Mouse (Mus musculus) c-Kit-negative CD71-positive TER-119-positive erythroid progenitor cells, embryonic 14.5 days (primary cell): ENCODE data around the gene Gtf3c6.

Experiments
- DNase-seq: peaks from one replicate; pipeline ENCODE4 v3.0.0-alpha.2; 2013; ENCODE audit warnings: low read depth, low spot score

Gtf3c6 gene

GRCm38 (mm10) chr10:40258976-40259375 lies 1.1 kb upstream of the Gtf3c6 start:
- no peak for DNase-seq

GRCm38 (mm10) chr10:40258401-40258966 lies 576 bp upstream of the Gtf3c6 start:
- DNase-seq, result no peak

- DNase-seq, result no peak
Measured at GRCm38 (mm10) chr10:40256716-40257115, 1.2 kb downstream of the Gtf3c6 start.

- DNase-seq, result no peak
Measured at GRCm38 (mm10) chr10:40250969-40251368, 6.9 kb downstream of the Gtf3c6 start.

GRCm38 (mm10) chr10:40249625-40250024 lies 8.3 kb downstream of the Gtf3c6 start:
- no peak for DNase-seq

- no peak for DNase-seq
Measured at GRCm38 (mm10) chr10:40247166-40247716, 10.7 kb downstream of the Gtf3c6 start.

- peak; percentile 71 for DNase-seq
Measured at GRCm38 (mm10) chr10:40246374-40247165, 11.3 kb downstream of the Gtf3c6 start, which contains the start of gene Rpf2. Gene Rpf2 (minus strand): TSS chr10:40247036.

GRCm38 (mm10) chr10:40237826-40238225 lies 20.1 kb downstream of the Gtf3c6 start:
- DNase-seq, result no peak

GRCm38 (mm10) chr10:40233241-40233640 lies 24.7 kb downstream of the Gtf3c6 start:
- no peak for DNase-seq

- no peak for DNase-seq
Measured at GRCm38 (mm10) chr10:40232442-40232841, 25.5 kb downstream of the Gtf3c6 start.

- DNase-seq, result no peak
Measured at GRCm38 (mm10) chr10:40229725-40230124, 28.2 kb downstream of the Gtf3c6 start.

- DNase-seq, result no peak
Measured at GRCm38 (mm10) chr10:40227660-40228303, 30.1 kb downstream of the Gtf3c6 start.

- no peak for DNase-seq
Measured at GRCm38 (mm10) chr10:40218874-40219273, 39.0 kb downstream of the Gtf3c6 start.

GRCm38 (mm10) chr10:40212443-40213169 lies 45.3 kb downstream of the Gtf3c6 start:
- peak; percentile 84 for DNase-seq
